Mouse (Mus musculus) erythroblast, adult 5-6 weeks (primary cell): ENCODE results near the gene Rapgef1. TPM values are rescaled to one million over a fixed set of nuclear protein-coding genes. Genes with fewer than 3 reads are reported as not detected.
"Not testable (repeated sequence)": the region's sequence is repeated elsewhere in the genome, so short reads cannot be mapped to it uniquely, and the experiment has no call there.

Source experiments
- ATAC-seq: replicated peaks from 2 replicates; pipeline ENCODE4 v1.8.0; 2016; ENCODE audit warnings: moderate number of reproducible peaks, mild to moderate bottlenecking, moderate TSS enrichment, inconsistent platforms; ENCODE audit not compliant: poor library complexity, low FRiP score, severe bottlenecking
- total RNA-seq, 2 experiments: library from RNA; stranded (forward) in 1 of 2; stranded (reverse) in 1 of 2; fragments of 150-400 nt in 1 of 2; fragments of 200-764, 138-1000 nt in 1 of 2; gene quantifications; 2 replicates each; pipeline versions ENCODE4 v1.2.3 to v1.2.4; 2015 to 2017; ENCODE audit warnings: low replicate concordance in 2 of 2

Rapgef1 gene
- total RNA-seq, 2 experiments from 2014 or later: 7.3 to 8.5 TPM

DNA sequence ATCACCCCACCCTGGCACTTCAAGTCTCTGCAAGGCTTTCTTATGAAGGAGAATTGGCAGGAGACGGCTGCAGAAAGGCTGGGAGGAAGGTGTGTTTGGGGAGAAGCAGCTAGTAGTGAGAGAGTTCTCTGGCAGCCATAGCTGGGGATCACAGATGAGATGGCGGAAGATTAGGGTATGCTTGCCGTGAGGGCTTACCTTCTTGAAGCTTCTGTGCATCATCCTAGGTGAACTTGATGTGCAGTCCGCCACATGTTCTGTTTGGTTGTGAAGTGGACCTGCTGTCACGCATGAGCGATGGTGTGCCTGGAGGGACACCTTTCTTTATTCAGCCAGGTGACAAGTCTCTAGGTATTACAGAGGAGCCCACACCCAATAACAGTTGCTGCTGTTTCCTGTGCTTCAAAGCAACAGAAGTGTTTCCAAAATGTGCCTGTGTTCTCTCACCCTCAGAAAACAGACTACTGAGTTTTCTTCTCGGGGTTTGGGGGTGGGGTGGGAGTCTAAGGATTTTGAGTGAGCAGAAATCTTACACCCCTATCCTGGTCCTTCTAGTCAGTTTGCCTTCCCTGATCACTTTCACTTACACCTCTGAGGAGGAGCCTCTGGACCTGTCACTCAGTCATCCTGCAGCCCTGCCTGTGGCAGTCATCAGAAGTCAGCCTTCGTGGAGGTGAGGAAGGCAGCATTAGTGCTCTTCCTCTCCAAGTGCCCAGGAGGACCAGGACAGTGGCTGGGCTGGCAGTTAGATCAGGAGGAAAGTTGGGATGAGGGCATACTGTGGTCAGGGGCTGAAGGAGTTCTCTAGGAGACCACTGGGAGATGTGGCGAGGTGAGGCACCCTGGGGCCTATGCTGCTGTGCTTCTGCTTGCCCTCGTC lies 2.8 kb downstream of the Rapgef1 start:
- ATAC-seq: no peak

DNA sequence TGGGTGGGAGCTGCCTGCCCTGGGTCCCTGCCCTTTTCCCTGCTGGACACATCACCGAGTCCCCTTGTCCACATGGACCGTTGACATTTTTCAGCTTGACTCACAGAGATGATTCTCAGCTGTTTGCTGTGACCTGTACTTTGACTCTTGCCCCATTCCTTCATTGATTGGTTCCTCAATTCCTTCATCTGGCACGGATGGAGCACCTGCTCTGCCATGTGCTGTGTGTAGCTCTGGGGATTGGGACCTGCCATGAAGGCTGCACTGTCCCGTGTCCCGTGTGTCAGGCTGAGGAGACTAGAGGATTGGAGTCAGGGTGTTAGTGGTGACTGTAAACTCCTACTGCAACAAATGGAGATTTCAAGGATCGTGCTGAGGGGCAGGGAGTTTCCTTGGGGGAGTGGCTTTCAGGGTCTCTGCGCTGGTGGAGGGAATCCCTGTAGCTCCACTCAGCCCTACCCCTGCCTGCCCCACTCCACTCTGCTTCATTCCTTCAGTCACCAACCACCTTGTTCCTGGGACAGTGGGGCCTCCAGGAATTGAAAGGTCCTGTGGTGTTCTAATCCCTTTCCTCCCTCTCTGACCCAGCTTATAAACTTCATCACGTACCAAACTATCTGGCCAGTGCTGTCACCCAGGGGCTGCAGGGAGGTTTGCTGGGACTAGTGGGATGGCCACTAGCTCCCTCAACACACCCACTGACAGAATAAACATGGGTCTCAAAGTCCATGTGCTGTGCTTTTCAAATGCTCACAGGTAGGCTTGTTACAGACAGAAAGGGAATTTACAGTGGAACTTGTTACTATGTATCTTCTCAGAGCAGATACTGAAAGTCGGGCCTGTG lies 3.9 kb downstream of the Rapgef1 start:
- no peak for ATAC-seq

DNA sequence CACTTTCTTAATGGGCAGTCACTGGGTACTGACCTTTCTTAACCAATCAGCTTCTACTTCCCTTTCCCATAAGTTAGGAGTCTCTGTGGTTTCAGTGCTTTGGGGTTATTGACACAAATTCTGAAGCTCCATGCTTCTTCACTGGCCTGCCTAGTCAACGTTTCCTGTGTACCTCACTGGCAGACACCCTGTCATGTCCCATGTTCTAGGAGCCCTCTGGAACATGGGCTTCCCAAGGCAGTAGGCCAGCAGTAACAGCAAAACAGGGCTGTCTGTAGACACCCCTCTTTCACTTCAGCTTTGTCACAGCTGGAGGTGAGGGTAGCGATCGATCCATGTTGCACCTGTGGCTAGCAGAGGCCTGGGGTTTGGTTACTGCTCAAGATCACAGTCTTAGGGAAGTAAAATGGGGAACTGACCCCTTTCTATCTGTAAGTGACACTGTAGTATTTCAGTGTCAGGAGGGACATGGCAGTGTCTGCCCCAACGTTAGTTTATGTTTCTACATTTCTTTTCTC lies 4.6 kb downstream of the Rapgef1 start:
- ATAC-seq: no peak

DNA sequence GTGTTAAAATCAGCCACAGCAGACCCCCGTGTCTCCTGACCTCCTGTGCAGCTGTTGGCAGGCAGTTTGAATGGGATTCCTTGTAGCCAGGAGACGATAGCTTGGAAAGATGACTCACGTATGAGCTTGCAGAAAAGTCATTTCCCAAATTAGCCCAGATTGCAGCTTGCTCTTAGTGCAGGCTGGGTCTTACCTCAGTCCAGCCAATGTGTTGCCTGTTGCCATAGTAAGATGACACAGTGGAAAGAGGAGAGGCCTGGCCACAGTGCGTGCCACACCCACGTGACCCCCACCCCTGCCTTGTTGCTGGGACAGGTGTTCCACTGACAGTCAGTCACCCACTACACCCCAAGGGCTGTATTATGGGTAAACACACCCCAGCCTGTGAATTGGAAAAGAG lies 5.2 kb downstream of the Rapgef1 start:
- ATAC-seq: no peak

DNA sequence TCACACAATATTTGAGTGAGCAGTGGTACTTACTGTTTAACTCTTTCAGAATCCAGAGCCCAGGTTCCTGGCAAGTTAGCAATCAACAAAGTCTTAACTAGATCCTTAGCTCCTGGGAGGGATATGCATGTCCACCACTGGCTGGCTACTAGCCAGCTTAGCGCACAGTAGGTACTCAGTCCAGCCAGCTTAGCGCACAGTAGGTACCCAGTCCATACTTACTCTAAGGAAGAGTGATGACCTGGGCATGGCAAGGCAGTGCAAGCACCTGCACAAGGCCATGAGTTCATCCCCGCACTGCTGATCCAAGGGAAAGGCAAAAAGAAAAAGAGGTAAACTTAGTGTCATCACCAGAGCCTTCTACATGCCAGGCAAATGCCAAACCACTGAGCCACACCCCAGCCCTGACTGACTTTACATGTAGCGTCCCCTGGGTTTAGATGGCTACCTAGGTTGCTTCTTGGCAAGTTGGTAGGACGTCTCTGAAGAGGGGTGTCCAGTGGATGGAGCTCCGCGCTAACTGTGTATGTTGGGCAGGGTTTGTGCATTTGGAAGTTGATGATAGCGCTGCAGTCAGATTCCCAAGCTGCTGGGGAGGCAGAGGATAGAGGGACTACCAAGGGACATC lies 6.2 kb downstream of the Rapgef1 start:
- no peak for ATAC-seq

DNA sequence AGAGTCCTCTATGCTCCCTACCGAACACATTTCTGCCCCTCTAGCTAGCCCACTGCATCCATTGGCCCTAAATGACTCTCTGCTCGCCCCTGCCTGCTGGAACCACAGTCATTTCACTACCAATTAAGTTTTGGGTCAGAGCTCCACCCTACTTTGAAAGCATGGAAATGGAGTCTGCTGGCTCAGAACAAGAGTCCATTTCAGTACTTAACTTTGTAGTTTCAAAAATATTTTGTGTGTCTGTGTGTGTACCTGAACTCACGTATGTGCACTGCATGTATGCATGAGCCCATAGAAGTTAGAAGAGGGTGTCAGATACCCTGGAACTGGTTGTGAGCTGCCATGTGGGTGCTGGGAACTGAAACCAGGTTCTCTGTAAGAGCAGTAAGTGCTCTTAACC lies 7.8 kb downstream of the Rapgef1 start:
- no peak for ATAC-seq

DNA sequence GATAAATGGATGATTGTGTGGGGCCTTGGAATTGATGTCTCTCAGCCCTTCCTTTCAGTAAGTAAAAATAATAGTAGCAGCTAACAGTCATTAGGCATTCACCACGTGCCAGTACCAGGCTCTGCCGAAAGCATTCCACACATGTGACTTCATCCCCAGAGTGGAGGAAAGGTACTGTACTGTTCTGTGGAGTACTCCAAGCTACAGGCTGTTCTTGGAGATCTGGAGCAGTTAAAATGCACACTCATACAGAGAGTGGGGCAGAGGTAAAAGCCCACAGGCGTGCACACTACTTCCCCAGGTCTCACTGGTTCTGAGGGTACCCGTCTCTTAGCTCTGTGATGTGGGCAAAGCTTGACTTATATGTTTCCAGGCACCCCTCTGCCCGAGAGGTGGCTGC lies 8.7 kb downstream of the Rapgef1 start:
- no peak for ATAC-seq

DNA sequence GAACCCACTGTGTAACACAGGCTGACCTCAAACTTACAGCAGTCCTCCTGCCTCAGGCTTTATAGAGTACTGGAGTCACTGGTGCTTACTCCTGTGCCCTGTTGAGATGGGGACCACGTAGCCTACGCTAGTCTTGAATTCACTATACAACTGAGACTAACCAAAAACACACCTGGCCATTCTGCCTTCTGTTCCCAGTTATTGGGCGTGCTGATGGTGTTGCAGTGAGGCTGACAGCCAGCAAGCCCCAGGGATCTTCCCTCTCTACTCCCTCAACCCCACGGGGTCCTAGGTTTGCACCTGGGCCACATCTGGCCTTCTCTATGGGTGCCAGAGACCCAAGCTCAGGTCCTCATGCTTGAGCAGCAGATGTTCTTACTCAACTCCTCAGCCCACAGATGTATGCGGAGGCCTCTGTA lies 9.3 kb downstream of the Rapgef1 start:
- no peak for ATAC-seq

DNA sequence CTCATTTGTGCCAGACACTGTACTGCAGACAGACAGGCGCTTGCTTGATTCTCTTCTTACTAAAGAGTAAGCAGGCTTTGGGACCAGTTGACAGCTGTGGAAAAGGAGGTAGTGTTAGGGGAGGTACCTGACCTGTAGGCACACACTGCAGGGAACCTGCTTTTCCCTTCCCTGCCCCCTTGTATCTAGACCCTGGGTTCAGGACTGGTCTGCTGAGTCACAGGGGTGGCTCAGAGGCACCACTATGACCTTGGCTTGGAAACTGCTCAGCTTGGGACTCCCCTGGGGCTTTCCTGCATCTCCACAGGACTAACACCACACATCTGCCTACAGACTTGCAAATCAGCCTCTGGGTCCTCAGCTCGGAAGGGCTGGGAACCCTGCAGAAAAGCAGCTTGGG lies 9.8 kb downstream of the Rapgef1 start:
- no peak for ATAC-seq

DNA sequence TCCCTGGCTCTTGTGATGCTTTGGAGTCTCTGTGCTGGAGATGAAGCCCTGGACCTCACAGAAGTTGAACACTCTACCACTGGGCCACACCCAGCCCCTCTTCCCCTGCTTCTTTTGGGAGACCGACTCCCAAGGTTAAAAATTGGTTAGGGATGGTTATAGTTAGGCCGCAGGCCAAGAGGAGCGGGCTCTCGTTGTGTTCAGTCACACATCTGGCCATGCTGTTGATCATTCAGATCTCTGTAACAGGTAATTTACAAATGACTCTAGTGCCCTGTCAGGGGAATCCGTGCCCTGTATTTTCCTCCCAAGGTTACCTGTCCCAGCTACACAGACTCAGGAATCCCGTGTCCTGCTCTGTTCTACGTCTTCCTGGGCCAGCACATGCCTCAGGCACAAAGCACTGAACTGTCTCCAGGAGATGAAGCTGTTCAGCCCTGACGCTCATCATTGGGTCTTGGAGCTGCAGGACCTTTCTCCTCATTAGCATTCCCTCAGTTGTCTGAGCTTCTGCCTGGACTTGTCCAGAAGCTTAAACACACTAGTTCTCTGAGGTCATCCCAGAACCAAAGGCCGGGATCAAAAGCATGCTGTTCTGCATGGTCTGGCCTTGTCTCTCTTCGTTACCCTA lies 10.7 kb downstream of the Rapgef1 start:
- ATAC-seq: no peak

DNA sequence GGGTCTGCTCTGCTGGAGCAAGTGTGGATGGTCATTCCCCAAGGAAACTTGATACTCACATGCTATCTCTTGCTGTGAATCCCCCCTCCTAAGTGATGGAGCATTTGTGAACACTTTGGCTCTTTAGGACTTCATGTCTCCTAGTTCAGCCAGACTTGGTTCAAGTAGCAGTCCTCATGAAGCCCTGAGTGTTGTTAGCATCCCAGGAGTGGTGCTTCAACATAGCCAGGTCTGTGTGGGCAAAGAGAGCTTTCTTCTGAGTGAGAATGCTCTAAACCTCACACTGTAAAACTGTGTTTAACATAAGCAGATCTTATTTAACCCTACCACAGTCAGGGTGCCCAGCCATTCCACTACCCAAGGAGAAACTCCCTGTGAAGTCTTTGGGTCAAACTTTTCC lies 11.5 kb downstream of the Rapgef1 start:
- ATAC-seq: no peak

DNA sequence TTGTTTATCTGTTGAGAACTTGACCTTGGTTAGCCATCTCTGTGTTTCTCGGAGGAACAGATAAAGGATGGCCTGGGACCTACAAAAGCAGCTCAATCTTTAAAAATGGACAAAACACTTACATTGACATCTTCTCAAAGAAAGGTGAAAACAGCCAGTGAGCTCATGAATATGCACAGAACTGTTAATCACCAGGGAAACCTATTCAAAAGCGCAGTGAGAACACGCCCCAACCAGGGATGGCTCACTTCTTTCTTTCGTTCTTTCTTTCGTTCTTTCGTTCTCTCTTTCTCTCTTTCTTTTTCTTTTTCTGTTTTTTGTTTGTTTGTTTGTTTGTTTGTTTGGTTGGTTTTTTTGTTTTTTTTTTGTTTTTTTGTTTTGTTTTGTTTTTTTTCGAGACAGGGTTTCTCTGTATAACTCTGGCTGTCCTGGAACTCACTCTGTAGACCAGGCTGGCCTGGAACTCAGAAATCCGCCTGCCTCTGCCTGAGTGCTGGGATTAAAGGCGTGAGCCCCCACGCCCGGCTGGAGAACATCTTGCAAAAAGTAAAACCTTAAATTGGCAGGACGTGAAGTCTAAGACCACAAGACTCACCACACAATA lies 12.1 kb downstream of the Rapgef1 start:
- ATAC-seq: not testable (repeated sequence)

DNA sequence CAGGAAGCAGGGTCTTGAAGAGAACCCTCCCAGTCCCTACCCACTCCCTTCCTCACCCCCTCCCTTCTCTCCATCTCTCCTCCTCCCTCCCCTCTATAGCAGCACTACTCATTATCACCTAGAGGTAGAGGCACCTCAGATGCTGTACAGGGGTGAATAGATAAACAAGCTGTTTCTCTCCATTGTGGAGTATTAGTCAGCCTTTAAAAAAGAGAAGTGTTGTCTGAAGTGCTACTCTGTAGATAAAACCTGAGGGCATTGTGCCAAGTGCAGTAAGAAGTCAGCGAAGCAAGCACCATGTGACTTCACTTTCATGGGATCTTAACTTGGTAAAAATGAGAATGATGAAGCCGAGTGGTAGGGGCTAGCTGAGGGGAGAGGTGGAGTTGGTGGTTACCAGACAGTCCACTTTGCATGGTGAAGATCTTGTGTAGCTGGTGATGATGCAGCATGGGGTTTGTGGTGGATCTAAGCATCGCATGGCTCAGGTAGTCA lies 12.7 kb downstream of the Rapgef1 start:
- ATAC-seq: no peak

DNA sequence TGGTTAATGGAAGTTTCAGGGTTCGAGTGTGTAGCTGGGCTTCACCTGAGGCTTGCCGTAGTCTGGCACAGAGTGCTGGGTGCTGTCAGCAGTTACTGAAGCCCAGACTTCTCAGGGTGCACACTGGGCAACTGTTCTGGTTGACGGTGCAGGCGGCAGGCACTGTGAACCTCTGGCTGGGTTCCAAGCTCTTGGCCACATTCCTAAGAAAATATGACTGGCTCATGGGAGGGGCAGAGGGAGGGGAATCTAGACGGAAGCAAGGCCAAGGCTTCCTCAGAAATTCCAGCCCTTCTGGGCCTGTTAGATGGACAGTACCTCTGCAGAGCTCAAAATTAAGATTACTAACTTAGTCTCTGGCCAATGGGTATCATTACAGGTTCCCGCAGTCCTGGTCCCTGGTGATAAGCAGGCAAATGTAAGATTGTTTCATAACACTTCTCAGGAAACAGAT lies 13.6 kb downstream of the Rapgef1 start:
- no peak for ATAC-seq

DNA sequence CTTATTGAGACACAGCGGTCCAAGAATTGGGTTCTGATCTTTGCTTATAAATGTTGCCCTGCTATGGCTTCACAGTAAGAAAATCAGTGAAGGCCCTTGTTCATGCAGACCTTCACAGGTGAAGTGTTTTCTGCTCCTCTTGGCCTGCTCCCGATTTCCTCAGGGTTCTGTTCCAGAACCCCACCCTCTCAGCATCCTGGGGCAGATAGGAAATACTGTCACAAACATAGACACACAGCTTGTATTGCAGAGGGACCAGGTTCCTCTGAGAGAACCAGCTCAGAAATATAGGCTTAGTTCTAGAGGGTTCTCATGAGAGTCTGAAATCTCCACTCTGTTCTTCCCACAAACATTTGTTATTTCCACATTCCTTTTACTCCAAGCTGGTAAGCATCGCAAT lies 14.3 kb downstream of the Rapgef1 start:
- no peak for ATAC-seq

DNA sequence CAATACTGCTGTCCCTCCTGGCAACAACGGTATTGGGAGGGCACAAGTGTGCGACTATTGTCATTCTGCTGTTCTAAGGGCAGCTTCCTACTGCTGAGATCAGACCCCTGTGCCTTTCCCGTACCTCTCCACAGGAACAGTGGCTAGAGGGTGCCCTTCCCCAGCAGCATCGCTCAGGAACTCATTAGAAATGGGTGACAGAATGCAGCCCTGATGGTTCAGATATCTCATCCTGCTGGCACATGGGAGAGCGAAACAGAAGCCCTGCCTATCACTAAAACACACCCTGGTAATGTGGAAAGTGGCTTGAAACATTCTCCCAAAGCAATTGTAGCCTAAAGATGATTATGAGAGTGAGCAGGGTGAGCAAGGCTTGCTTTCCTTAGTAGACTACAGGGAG lies 15.0 kb downstream of the Rapgef1 start:
- no peak for ATAC-seq

DNA sequence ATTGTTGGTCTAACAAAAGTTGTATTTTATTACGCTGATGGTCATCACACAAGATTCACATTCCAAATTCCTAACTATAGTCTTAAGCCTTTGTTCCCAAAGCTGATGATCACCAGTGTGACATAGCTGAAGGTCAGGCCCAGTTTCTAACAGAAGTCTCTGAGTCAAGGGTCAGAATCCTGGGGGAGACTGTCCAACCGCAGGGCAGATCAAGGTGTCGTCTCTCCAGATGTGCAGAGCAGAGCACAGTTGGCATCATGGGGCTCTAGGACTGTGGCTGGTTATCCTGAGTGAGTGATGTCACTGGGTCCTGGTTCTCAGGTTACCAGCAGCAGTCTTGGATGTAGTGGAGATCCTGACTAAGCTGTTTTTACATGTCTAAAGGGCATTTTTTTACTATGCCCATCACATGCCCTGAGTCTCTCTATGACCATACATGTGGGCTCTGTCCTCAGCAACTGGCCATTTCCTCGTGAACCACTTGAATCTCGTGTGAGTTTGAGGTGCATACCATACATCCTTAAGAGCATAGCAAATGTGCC lies 16.5 kb downstream of the Rapgef1 start:
- no peak for ATAC-seq

DNA sequence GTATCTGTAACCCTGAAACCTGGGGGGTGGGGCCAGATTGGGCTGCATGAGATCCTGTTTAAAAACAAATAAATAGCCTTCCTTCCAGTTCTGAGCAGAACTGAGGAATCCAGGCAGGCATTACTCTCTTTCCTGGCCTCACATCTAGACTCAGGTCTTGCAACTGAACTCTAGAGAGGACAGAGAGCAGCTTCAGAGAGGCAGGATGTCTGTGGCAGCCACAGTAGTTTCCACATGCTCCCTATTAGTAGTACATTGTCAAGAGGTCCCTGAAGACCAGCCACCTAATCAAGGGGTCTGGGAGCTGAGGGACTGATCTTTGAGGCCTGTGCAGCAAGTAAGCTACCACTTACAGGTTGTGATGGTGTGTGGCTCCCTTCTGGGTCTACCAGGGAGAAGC lies 18.0 kb downstream of the Rapgef1 start:
- no peak for ATAC-seq

DNA sequence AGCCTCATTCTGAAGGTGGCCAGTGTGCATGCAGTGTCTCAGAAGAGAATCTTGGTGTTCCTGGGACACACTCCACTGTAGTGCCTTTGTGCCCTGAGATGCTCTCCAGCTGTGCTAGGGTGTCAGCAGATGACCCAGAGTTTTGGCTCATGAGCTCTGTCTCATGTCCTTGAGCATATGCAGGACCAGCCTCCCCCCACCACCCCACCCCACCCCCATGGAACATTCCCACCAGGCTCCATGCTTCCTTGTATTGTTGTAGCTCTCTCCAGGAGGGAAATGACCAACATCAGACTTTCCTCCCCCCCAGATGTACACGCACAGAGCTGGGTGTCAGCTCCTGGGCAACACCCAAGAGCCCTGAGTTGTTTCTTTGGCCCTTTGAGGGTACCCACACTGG lies 19.9 kb downstream of the Rapgef1 start:
- ATAC-seq: no peak
